Mouse (Mus musculus) midbrain, embryonic 14.5 days (tissue): ENCODE data around the gene Galm. TPM values are rescaled to one million over a fixed set of nuclear protein-coding genes. Genes with fewer than 3 reads are reported as not detected.

Experiments
- ATAC-seq: fragments of 200-750 bp; cut with Nextera tagmentation; 2 replicates; pipeline ENCODE4 v1.8.0; 2017; ENCODE audit warnings: moderate number of reproducible peaks, moderate library complexity; ENCODE audit not compliant: low FRiP score, low TSS enrichment
- DNase-seq: peaks from one replicate; pipeline ENCODE4 v3.0.0-alpha.2; 2015
- H3K27ac ChIP-seq: fragments of 300-500 bp; sonication (generic); replicated peaks from 2 replicates; pipeline ENCODE4 v1.5.1; 2014; ENCODE audit warnings: mild to moderate bottlenecking, low read depth, low read length, moderate library complexity
- H3K27me3 ChIP-seq: fragments of 300-500 bp; sonication (generic); 2 replicates; pipeline ENCODE4 v1.6.1; 2014; ENCODE audit warnings: low read length, control low read depth, mixed read lengths; ENCODE audit not compliant: control insufficient read depth, insufficient read depth
- H3K36me3 ChIP-seq: fragments of 300-500 bp; sonication (generic); 2 replicates; pipeline ENCODE4 v1.6.1; 2014; ENCODE audit warnings: low read length, control low read depth; ENCODE audit not compliant: control insufficient read depth, insufficient read depth
- H3K4me1 ChIP-seq: fragments of 300-500 bp; sonication (generic); 2 replicates; pipeline ENCODE4 v1.6.1; 2014; ENCODE audit warnings: mild to moderate bottlenecking, antibody characterized with exemption, low read length, control low read depth; ENCODE audit not compliant: control insufficient read depth, insufficient read depth
- H3K4me2 ChIP-seq: fragments of 300-500 bp; sonication (generic); 2 replicates; pipeline ENCODE4 v1.6.1; 2014; ENCODE audit warnings: mild to moderate bottlenecking, low read length, moderate library complexity
- H3K4me3 ChIP-seq: fragments of 300-500 bp; sonication (generic); replicated peaks from 2 replicates; pipeline ENCODE4 v1.5.1; 2014; ENCODE audit warnings: low read depth, low read length
- H3K9ac ChIP-seq: fragments of 300-500 bp; sonication (generic); replicated peaks from 2 replicates; pipeline ENCODE4 v1.6.1; 2014; ENCODE audit warnings: mild to moderate bottlenecking, low read length, moderate library complexity
- H3K9me3 ChIP-seq: fragments of 300-500 bp; sonication (generic); 2 replicates; pipeline ENCODE4 v1.6.1; 2016; ENCODE audit warnings: low read length, control low read depth, mixed read lengths; ENCODE audit not compliant: control insufficient read depth
- WGBS: fragments of 180-500 bp; shearing (Covaris S2); extraction: QIAGEN DNeasy Blood & Tissue Kit; methylation state at CpG from one replicate; pipeline ENCODE4 v1.1.7; 2014; 5-methylcytosine and 5-hydroxymethylcytosine counted together
- polyA plus RNA-seq: library from polyadenylated mRNA; unstranded; fragments of >200 nt; fragmentation: Nextera tagmentation; extraction: Ambion mirVana; gene quantifications from 2 replicates; pipeline ENCODE4 v1.2.1, GENCODE M21; 2014

The Galm gene
- polyA plus RNA-seq, 1 experiment from 2014 or later = 1.6 TPM

DNA sequence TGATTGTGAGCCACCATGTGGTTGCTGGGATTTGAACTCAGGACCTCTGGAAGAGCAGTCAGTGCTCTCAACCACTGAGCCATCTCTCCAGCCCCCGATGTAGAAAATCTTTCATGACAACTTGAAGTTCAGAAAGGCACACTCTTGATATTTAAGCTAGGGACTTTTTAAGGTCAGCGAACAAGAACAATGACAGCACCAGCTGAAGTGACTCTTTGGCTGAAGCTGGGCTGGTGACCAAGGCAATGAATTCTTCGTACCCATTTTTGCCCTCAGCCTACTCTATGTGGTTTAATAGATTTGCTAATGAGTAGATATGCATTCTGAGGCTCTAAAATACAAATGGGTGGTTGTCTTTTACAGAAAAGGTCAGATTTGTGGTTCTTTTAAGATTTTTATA is 6.9 kb upstream of the Galm start:
- ATAC-seq (no peak), DNase-seq (no peak)
- Histone ChIP-seq H3K27me3 (no peaks in the 10 kb centered on the region), H3K4me3 (no peak overlapping the region), H3K4me1 (no peaks in the 10 kb centered on the region), H3K36me3 (no peaks in the 10 kb centered on the region), H3K4me2 (no peak overlapping the region), H3K27ac (no peak overlapping the region), H3K9ac (no peak overlapping the region), H3K9me3 (no peaks in the 10 kb centered on the region)
- WGBS = 83% methylated on average over 3 of the region's 3 CpGs

DNA sequence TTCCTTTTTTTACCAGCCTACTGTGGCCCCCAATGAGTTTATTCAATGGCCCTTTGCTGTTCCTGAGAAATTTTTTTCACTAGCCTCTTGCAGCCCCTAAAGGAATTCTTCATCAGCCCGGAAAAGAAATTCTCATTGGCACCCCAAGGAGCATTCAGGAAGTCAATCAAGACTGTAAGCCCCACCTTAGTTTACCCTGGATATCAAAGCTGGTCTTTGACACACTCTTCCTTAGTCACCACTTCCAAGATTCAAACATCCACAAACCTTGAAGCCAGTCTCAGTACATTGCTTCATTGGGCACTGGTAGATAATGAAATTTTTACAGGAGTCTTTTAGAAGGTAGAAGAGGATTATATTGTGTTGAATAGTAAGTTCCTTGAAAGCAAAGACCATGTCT is 5.4 kb upstream of the Galm start:
- Histone ChIP-seq H3K4me3 (no peak overlapping the region), H3K36me3 (no peaks in the 10 kb centered on the region), H3K9me3 (no peaks in the 10 kb centered on the region), H3K27ac (no peak overlapping the region), H3K27me3 (no peaks in the 10 kb centered on the region), H3K4me2 (no peak overlapping the region), H3K4me1 (no peaks in the 10 kb centered on the region), H3K9ac (no peak overlapping the region)
- ATAC-seq (no peak), DNase-seq (no peak)
- 72% methylated on average over 1 of the region's 1 CpGs for WGBS

DNA sequence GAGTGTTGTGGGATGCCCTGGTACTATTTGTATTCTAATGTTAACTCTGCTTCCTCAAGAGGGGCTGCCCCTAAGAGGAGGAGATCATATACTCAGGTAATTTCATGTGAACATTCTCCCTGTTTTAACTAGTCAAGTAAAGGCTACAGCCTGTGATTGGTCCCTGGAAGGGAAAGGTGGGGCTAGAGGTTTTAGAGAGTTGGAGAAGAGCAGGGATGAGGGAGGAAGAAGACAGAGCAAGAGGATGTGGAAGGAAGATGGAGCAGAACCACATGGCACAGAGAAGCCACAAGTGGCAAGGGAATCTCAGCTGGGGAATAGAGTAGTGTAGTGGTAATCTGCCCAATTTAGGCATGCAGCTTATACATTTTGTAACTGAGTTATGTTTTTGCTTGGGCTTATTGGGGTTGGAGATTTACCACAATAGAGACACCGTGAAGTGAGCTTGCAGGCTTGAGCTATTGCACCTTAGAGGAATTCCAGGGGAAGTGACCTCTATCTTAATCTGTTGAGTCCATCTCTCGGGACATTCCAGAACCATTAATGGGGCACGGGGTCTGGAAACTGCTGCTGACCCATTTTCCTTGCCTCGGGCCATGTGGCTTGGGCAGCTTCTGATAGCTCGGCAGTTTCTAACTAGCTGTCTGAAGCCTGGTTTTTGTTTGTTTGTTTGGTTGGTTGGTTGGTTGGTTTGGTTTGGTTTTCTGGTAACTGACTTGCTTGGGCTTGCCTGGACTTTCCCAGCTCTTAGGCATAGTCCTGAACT is 2.1 kb upstream of the Galm start:
- ATAC-seq = no peak

DNA sequence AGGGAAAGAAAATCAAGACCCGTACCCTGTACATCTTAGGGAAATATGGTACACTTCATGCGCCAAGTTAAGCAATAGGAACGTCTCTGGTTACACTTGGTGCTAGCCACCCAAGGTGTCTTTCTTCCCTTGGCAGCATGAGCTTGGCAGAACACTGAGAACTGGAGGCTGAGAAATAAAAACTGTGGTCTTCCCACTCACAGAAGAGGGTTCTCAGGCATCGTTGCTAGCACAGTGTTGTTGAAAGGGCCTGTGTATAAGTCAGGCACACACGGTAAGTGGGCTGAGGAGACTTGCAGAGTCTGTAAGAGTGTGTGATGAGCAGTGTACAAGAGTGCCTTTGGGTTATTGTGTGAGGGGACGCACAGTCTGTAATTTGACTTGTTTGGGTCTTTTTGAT is 1.1 kb upstream of the Galm start:
- H3K4me3 ChIP-seq = no peak overlapping the region
- ATAC-seq (no peak), DNase-seq (no peak)
- no peaks in the 10 kb centered on the region for H3K27me3 ChIP-seq
- H3K9ac ChIP-seq = no peak overlapping the region
- no peak overlapping the region for H3K27ac ChIP-seq
- H3K36me3 ChIP-seq = no peaks in the 10 kb centered on the region
- H3K4me2 ChIP-seq = no peak overlapping the region
- WGBS = 89% methylated on average over 6 of the region's 6 CpGs
- no peaks in the 10 kb centered on the region for H3K9me3 ChIP-seq
- H3K4me1 ChIP-seq = peaks cover 6% of the 10 kb centered on the region; the same call in 1 of the 2 replicates

More for the DNA sequence above, 2.1 kb upstream of the Galm start:
- Histone ChIP-seq H3K36me3 (no peaks in the 10 kb centered on the region), H3K9me3 (no peaks in the 10 kb centered on the region), H3K4me1 (peaks cover 5% of the 10 kb centered on the region; the same call in 1 of the 2 replicates), H3K4me3 (no peak overlapping the region), H3K27me3 (no peaks in the 10 kb centered on the region), H3K27ac (no peak overlapping the region), H3K4me2 (no peak overlapping the region), H3K9ac (no peak overlapping the region)
- WGBS = 93% methylated on average over 5 of the region's 5 CpGs
- no peak for DNase-seq

DNA sequence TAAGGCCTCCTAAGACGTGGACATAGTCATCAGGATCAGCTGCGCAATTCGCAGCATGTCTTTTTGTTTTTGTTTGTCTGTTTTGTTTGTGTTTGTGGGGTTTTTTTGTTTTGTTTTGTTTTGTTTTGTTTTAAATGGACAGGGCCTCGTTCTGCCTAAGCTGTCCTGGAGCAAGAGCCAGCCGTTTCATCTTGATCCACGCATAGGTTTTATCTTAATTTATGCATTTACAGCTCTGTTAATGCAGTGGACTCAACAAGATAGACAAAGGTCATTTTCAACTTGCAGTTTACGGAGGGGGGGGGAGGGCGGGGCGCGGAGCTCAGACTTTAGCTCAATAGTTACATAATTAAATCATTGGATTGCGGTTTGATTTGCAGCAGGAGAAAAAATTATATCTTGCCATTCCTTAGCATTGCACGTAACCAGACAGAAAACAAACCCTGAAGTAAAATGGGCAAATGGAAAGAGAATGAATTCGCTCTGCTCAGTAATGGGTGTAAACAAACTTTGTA is 1.3 kb downstream of the Galm start:
- ATAC-seq = no peak

DNA sequence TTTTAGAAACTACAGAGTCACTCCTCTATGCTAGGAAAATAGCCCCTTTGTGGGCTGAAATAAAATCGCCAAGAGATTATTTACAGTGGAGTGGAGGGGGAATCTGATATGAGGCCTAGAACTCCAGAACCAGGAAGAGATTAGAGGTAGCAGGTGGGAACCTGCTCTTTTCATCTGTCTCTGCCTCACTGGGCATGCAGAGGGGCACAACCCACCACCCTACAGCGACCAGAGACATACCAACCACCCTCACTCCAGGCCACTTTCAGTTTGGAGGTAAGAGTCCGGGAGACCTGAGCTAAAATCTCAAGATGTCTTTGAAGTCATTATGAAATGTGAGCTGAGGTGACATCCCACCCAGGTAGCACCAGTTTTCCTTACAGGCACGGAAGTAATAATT is 2.1 kb downstream of the Galm start:
- 53% methylated on average over 4 of the region's 4 CpGs for WGBS
- H3K27me3 ChIP-seq = no peaks in the 10 kb centered on the region
- no peak overlapping the region for H3K9ac ChIP-seq
- no peak overlapping the region for H3K4me3 ChIP-seq
- peaks cover 10% of the 10 kb centered on the region; the same call in 1 of the 2 replicates for H3K4me1 ChIP-seq
- ATAC-seq (no peak), DNase-seq (no peak)
- no peaks in the 10 kb centered on the region for H3K9me3 ChIP-seq
- no peaks in the 10 kb centered on the region for H3K36me3 ChIP-seq
- H3K27ac ChIP-seq = no peak overlapping the region
- no peak overlapping the region for H3K4me2 ChIP-seq

More for the DNA sequence above, 1.3 kb downstream of the Galm start:
- no peak for DNase-seq
- Histone ChIP-seq H3K36me3 (no peaks in the 10 kb centered on the region), H3K9ac (no peak overlapping the region), H3K4me2 (peak overlapping the region; percentile 75), H3K27me3 (no peaks in the 10 kb centered on the region), H3K9me3 (no peaks in the 10 kb centered on the region), H3K4me3 (no peak overlapping the region), H3K27ac (no peak overlapping the region), H3K4me1 (peaks cover 10% of the 10 kb centered on the region; the same call in 1 of the 2 replicates)
- 73% methylated on average over 13 of the region's 13 CpGs for WGBS

DNA sequence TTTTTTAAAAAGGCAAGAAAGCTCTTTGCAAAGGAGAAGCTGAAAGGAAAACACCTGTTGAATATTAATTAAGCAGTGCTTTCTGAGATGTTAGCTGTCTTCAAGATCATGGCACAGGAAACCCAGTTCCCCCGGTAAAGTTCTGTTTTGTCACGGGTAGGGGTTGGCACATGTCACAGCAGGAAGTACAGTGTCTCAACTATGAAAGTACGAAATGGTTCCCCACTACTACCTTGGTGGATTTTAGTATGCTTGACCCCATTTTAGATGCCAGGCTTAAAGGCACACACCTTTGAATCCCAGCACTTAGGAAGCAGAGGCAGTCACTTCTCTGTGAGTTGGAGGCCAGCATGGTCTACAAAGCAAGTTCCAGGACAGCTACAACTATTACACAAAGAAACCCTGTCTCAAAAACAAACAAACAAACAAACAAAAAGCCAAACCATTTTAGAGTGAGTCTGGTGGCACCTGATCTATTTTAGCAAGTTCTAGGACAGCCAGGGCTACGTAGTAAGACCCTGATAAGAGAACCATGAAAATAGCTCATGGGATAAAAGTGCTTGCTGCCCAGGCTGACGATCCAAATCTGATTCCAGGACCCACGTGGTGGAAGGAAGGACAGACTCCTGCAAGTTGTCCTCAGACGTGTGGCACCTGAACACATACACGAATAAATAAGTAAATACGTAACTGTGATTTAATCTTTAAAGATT is 3.6 kb downstream of the Galm start:
- WGBS = 61% methylated on average over 9 of the region's 9 CpGs
- no peaks in the 10 kb centered on the region for H3K27me3 ChIP-seq
- H3K27ac ChIP-seq = no peak overlapping the region
- peaks cover 10% of the 10 kb centered on the region; the same call in 1 of the 2 replicates for H3K4me1 ChIP-seq
- no peak for DNase-seq
- H3K4me3 ChIP-seq = no peak overlapping the region
- no peak overlapping the region for H3K9ac ChIP-seq
- ATAC-seq = no peak
- H3K36me3 ChIP-seq = no peaks in the 10 kb centered on the region
- no peak overlapping the region for H3K4me2 ChIP-seq
- H3K9me3 ChIP-seq = no peaks in the 10 kb centered on the region

DNA sequence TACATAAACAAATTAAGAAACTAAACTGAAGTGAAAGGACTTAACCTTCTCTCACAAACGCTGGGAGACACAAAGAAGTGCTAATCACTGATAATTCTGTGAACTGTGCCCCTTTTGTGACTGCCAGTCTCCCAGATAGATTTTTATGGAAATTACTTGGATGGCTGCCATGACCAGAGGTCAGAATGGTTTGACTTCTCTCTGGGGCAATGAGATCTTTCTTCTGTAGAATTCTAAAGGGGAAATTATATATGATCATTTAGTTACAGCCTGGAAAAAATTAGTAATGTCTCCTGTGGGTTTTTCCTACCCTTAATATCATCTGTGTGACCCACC is 4.1 kb downstream of the Galm start:
- 13% methylated on average over 1 of the region's 1 CpGs for WGBS
- Histone ChIP-seq H3K27me3 (no peaks in the 10 kb centered on the region), H3K4me2 (no peak overlapping the region), H3K4me3 (no peak overlapping the region), H3K9ac (no peak overlapping the region), H3K36me3 (no peaks in the 10 kb centered on the region), H3K9me3 (no peaks in the 10 kb centered on the region), H3K4me1 (peaks cover 10% of the 10 kb centered on the region; the same call in 1 of the 2 replicates), H3K27ac (no peak overlapping the region)
- ATAC-seq (no peak), DNase-seq (peak; percentile 33)
